Mouse (Mus musculus): Measurements from ENCODE around the gene Gm49027. TPM values are rescaled to one million over a fixed set of nuclear protein-coding genes. Genes with fewer than 3 reads are reported as not detected.

Gm49027 gene
- polyA plus RNA-seq, 1 experiment = 6.6 TPM

DNA sequence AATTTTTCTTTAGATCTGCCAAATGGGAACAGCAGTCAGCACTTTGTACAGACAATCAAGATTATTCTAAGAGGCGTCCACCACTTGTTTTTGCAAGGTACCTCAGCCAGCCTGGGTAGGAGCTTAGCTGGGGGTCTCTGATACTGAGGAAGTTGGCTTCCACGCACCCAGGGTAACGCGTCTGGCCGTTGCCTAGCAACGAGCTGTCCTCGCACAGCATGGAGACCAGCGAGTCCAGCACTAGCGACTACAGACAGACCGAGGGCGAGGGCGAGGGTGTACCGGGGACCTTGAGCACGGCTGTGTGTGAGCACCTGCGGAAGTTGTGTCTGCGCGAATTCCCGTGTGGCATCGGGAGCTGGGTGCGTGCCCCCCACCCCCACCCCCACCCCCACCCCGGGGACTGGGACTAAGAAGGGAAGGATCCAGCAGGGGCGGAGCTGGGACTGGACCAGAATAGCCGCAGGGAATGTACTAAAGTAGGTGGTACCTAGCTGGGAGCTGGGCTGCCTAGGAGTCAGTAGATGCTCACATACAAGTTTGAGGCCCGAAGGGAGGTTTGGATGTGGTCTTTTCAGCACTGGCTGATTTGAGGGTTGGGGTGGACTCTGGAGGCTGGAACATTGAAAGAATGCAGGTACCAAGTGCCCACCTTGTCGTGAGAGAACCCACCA, 36.0 kb downstream of the Gm49027 start, which contains the start of the genes Lrrc43 and Il31:
TSS of gene Lrrc43 (plus strand) at position 194 of the 674 bp plus-strand sequence.
TSS of gene Il31 (minus strand) at position 378 of the 674 bp plus-strand sequence.
- Histone ChIP-seq H3K36me3 (ENCODE audit: control insufficient read depth, insufficient read depth, low read length) (no peaks in the 10 kb centered on the region), H3K27ac (ENCODE audit: control insufficient read depth, insufficient read depth, low read length) (no peak within 1 kb of the TSS), H3K4me1 (replicated peaks; ENCODE audit: control insufficient read depth, insufficient read depth, low read length) (no peaks in the 10 kb centered on the region), H3K27me3 (ENCODE audit: control insufficient read depth, insufficient read depth, low read length) (no peaks in the 10 kb centered on the region), H3K4me3 (ENCODE audit: control insufficient read depth, insufficient read depth, low read length) (no peak within 1 kb of the TSS)
- no peak for DNase-seq
- 19% methylated on average over 25 of the region's 25 CpGs for whole genome bisulfite sequencing
- TF ChIP-seq POLR2A (IDR thresholded peaks at IDR 0.05; ENCODE audit: control insufficient read depth, extremely low read depth, insufficient read depth, low read length, poor library complexity) = no peak

DNA sequence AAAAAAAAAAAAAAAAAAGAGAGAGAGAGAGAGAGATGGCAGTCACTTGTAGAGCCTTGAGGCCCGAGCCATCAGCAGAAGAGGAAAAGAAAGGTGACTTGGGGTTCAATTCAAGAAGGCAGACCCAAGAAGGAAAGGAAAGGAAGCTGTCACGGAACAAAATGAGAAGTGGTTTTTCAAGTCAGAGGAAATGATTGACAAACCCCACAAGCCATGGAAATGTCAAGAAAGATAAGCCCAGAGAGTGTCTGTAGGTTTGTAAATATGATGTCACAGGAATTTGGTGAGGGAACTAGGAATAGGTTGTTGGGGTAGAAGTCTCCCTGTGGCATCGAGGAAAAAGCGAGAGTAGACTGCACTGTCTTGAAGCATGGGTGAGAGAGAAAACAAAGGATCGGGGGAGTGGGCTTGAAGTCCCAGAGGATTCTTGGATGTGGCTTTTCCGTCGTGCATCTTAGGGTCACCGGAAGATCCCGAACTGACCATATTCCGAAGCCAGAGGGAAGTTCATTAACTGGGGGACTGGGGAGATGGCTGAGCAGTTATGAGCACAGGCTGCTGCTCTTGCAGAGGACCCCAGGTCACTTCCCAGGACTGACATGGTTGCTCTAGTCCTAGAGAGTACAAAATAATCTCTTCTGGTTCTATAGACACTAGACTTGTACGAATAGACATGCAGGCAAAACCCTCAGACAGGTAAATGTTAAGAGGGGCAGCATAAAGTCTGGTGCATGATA, 37.5 kb downstream of the Gm49027 start:
- H3K27me3 ChIP-seq (ENCODE audit: control insufficient read depth, insufficient read depth, low read length) = no peaks in the 10 kb centered on the region
- H3K27ac ChIP-seq (ENCODE audit: control insufficient read depth, insufficient read depth, low read length) = no peak overlapping the region
- H3K4me1 ChIP-seq (replicated peaks; ENCODE audit: control insufficient read depth, insufficient read depth, low read length) = no peaks in the 10 kb centered on the region
- no peak for DNase-seq
- no peak overlapping the region for H3K4me3 ChIP-seq (ENCODE audit: control insufficient read depth, insufficient read depth, low read length)
- no peak for TF ChIP-seq POLR2A (IDR thresholded peaks at IDR 0.05; ENCODE audit: control insufficient read depth, extremely low read depth, insufficient read depth, low read length, poor library complexity)
- TF ChIP-seq CTCF (IDR thresholded peaks at IDR 0.05; ENCODE audit: borderline replicate concordance, control insufficient read depth, extremely low read depth, insufficient read depth, low read length, poor library complexity) = no peak
- no peaks in the 10 kb centered on the region for H3K36me3 ChIP-seq (ENCODE audit: control insufficient read depth, insufficient read depth, low read length)
- WGBS = 63% methylated on average over 11 of the region's 11 CpGs

DNA sequence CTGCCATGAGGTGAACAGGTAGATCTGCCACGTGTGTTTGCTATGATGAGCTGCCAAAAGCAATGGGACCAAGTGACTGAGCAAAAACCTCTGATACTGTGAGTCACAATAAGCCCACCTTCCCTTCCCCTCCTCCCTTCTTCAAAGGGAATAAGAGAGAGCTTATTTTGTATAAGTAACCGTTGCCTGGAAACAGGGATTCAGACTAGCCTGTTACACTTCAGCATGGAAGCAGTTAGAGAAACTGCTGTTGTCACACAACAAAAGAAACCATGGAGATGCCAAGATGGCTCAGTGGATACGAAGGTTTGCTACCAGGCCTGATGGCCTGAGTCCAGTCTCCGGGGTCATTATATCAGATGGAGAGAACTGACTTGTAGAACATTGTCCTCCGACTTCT, 51.5 kb downstream of the Gm49027 start:
- TF ChIP-seq CTCF (IDR thresholded peaks at IDR 0.05; ENCODE audit: borderline replicate concordance, control insufficient read depth, extremely low read depth, insufficient read depth, low read length, poor library complexity) = no peak
- no peak for TF ChIP-seq POLR2A (IDR thresholded peaks at IDR 0.05; ENCODE audit: control insufficient read depth, extremely low read depth, insufficient read depth, low read length, poor library complexity)
- peaks cover 9% of the 10 kb centered on the region for H3K4me1 ChIP-seq (replicated peaks; ENCODE audit: control insufficient read depth, insufficient read depth, low read length)
- no peaks in the 10 kb centered on the region for H3K36me3 ChIP-seq (ENCODE audit: control insufficient read depth, insufficient read depth, low read length)
- no peak overlapping the region for H3K27ac ChIP-seq (ENCODE audit: control insufficient read depth, insufficient read depth, low read length)
- WGBS = 90% methylated on average over 5 of the region's 5 CpGs
- H3K4me3 ChIP-seq (ENCODE audit: control insufficient read depth, insufficient read depth, low read length) = no peak overlapping the region
- DNase-seq = no peak
- H3K27me3 ChIP-seq (ENCODE audit: control insufficient read depth, insufficient read depth, low read length) = no peaks in the 10 kb centered on the region

DNA sequence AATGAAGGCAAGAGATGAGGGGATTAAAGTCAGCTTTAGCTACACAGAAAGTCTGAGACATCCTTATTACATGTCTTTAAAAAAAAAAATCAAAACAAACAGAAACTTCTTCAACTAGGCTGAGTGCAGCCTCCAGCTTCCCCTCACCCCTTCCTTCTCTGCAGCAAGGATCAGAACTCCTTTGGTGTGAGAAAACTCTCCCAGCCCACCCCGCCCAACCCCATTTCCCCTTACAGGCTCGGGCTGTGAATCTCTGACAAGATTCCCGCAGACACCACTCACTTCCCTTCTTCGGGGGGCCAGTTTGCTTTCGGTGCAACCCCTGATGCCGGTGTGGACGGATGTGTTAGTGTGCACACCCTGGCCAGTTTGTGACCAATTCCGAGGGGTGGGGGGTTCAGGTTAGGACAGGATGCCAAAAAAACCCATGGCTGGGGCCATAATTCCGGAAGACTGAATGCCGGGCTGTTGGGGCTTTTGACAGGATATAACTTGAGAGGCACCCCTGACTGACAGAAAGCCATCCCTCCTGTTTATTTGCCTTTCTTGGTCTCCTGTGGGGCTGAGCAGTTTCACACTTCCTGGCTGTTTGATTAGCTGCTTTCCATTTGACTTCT, 54.4 kb downstream of the Gm49027 start:
- DNase-seq = no peak
- Histone ChIP-seq H3K27me3 (ENCODE audit: control insufficient read depth, insufficient read depth, low read length) (no peaks in the 10 kb centered on the region), H3K27ac (ENCODE audit: control insufficient read depth, insufficient read depth, low read length) (no peak overlapping the region), H3K4me3 (ENCODE audit: control insufficient read depth, insufficient read depth, low read length) (peak overlapping the region; percentile 20), H3K4me1 (replicated peaks; ENCODE audit: control insufficient read depth, insufficient read depth, low read length) (peaks cover 9% of the 10 kb centered on the region), H3K36me3 (ENCODE audit: control insufficient read depth, insufficient read depth, low read length) (no peaks in the 10 kb centered on the region)
- WGBS = 3% methylated on average over 10 of the region's 10 CpGs
- TF ChIP-seq POLR2A (IDR thresholded peaks at IDR 0.05; ENCODE audit: control insufficient read depth, extremely low read depth, insufficient read depth, low read length, poor library complexity) (no peak), CTCF (IDR thresholded peaks at IDR 0.05; ENCODE audit: borderline replicate concordance, control insufficient read depth, extremely low read depth, insufficient read depth, low read length, poor library complexity) (no peak)

DNA sequence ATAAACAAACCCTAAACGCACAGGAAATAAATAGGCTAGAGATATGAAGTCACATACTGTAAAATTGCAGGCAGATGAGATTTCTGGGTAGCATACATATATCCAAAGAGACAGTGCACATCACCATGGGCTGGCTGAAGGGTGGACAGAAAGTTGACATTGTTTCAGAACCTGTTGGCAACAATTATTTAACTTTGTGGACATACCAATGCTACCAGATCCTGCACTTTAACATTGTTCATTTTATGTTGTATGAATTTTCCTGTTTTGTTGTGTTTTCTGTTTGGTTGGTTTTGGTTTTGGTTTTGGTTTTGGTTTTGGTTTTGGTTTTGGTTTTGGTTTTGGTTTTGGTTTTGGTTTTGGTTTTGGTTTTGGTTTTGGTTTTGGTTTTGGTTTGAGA, 60.6 kb downstream of the Gm49027 start:
- Histone ChIP-seq H3K4me1 (replicated peaks; ENCODE audit: control insufficient read depth, insufficient read depth, low read length) (no peaks in the 10 kb centered on the region), H3K27ac (ENCODE audit: control insufficient read depth, insufficient read depth, low read length) (no peak overlapping the region), H3K36me3 (ENCODE audit: control insufficient read depth, insufficient read depth, low read length) (no peaks in the 10 kb centered on the region), H3K27me3 (ENCODE audit: control insufficient read depth, insufficient read depth, low read length) (no peaks in the 10 kb centered on the region), H3K4me3 (ENCODE audit: control insufficient read depth, insufficient read depth, low read length) (no peak overlapping the region)
- no peak for DNase-seq
- WGBS = 91% methylated on average over 1 of the region's 1 CpGs
- TF ChIP-seq POLR2A (IDR thresholded peaks at IDR 0.05; ENCODE audit: control insufficient read depth, extremely low read depth, insufficient read depth, low read length, poor library complexity) = no peak
- no peak for TF ChIP-seq CTCF (IDR thresholded peaks at IDR 0.05; ENCODE audit: borderline replicate concordance, control insufficient read depth, extremely low read depth, insufficient read depth, low read length, poor library complexity)

Other genes with a start within 250 kb of the Gm49027 start
- gene Bcl7a, start 181.7 kb downstream of the Gm49027 start, polyA plus RNA-seq (2012; rRNA removed) = 29.4 and 34.4 TPM in 2 replicates
- gene Mlxip, start 130.7 kb downstream of the Gm49027 start, polyA plus RNA-seq (2012; rRNA removed) = 113 and 124 TPM in 2 replicates
- 0.09 and 0.18 TPM in 2 replicates for gene Lrrc43, start 36.2 kb downstream of the Gm49027 start, polyA plus RNA-seq (2012; rRNA removed)
- gene Il31, start 36.0 kb downstream of the Gm49027 start, polyA plus RNA-seq (2012; rRNA removed) = not detected in 2 replicates
- gene B3gnt4, start 15.0 kb downstream of the Gm49027 start, polyA plus RNA-seq (2012; rRNA removed) = 0.28 and 0.63 TPM in 2 replicates
- gene Diablo, start 1.3 kb downstream of the Gm49027 start, polyA plus RNA-seq (2012; rRNA removed) = 88.1 and 104 TPM in 2 replicates
- 25.2 and 26.3 TPM in 2 replicates for gene Vps33a, start 47.5 kb upstream of the Gm49027 start, polyA plus RNA-seq (2012; rRNA removed)
- gene Clip1, start 159.1 kb upstream of the Gm49027 start, polyA plus RNA-seq (2012; rRNA removed) = 17.1 and 17.6 TPM in 2 replicates
- gene Zcchc8, start 195.6 kb upstream of the Gm49027 start, polyA plus RNA-seq (2012; rRNA removed) = 71.5 and 78.8 TPM in 2 replicates
- 18.6 and 22.6 TPM in 2 replicates for gene Rsrc2, start 223.9 kb upstream of the Gm49027 start, polyA plus RNA-seq (2012; rRNA removed)
- gene Kntc1, start 224.2 kb upstream of the Gm49027 start, polyA plus RNA-seq (2012; rRNA removed) = 12.6 and 16.0 TPM in 2 replicates

Data from thymus, adult 2 months (tissue).